Mouse (Mus musculus) myocyte (in vitro differentiated cells): Measurements from ENCODE around the gene Sltm. TPM values are rescaled to one million over a fixed set of nuclear protein-coding genes. Genes with fewer than 3 reads are reported as not detected.

Experiments used
- H3K27me3 ChIP-seq: one replicate; pipeline ENCODE4 v1.6.1; 2011; ENCODE audit not compliant: control insufficient read depth, insufficient read depth, insufficient read length
- H3K36me3 ChIP-seq: one replicate; pipeline ENCODE4 v1.6.1; 2011; ENCODE audit not compliant: control insufficient read depth, insufficient read depth
- H3K4me2 ChIP-seq: one replicate; pipeline ENCODE4 v1.6.1; 2011; ENCODE audit warnings: low read depth, control low read depth
- H3K4me3 ChIP-seq: one replicate; pipeline ENCODE4 v1.5.1; 2011; ENCODE audit warnings: mild to moderate bottlenecking, control low read depth, moderate library complexity
- H3K79me2 ChIP-seq: one replicate; pipeline ENCODE4 v1.6.1; 2011; ENCODE audit not compliant: control insufficient read depth, insufficient read depth
- H3ac ChIP-seq: one replicate; pipeline ENCODE4 v1.6.1; 2011; ENCODE audit not compliant: control insufficient read depth, insufficient read length
- CEBPB ChIP-seq: IDR thresholded peaks from 2 replicates; pipeline ENCODE4 v1.6.1; 2011; ENCODE audit warnings: mild to moderate bottlenecking, moderate library complexity; ENCODE audit not compliant: poor library complexity, insufficient read depth, severe bottlenecking
- E2F4 ChIP-seq: IDR thresholded peaks from one replicate; pipeline ENCODE4 v1.6.1; 2011; ENCODE audit warnings: mild to moderate bottlenecking, control low read depth, moderate library complexity; ENCODE audit not compliant: insufficient read depth
- MAX ChIP-seq: IDR thresholded peaks from one replicate; pipeline ENCODE4 v1.6.1; 2011; ENCODE audit warnings: low read depth, mild to moderate bottlenecking, control low read depth
- MYOD1 ChIP-seq, 3 experiments: IDR thresholded peaks; one replicate each; pipeline ENCODE4 v1.6.1; 2011; ENCODE audit warnings: control low read depth in 2 of 3, low read depth in 2 of 3, mild to moderate bottlenecking in 2 of 3, moderate library complexity in 1 of 3; ENCODE audit not compliant: insufficient read length in 2 of 3, control insufficient read depth in 1 of 3
- MYOG ChIP-seq, 3 experiments: IDR thresholded peaks; one replicate each; pipeline ENCODE4 v1.6.1; 2011; ENCODE audit warnings: control low read depth in 2 of 3, low read depth in 2 of 3, mild to moderate bottlenecking in 2 of 3; ENCODE audit not compliant: insufficient read length in 2 of 3, control insufficient read depth in 1 of 3, insufficient read depth in 1 of 3
- POLR2A ChIP-seq: IDR thresholded peaks from one replicate; pipeline ENCODE4 v1.6.1; 2011; ENCODE audit warnings: low read depth, mild to moderate bottlenecking, control low read depth, moderate library complexity; ENCODE audit not compliant: insufficient read length
- POLR2AphosphoS2 ChIP-seq: IDR thresholded peaks from one replicate; pipeline ENCODE4 v1.6.1; 2011; ENCODE audit warnings: low read depth, control low read depth; ENCODE audit not compliant: insufficient read length
- REST ChIP-seq: IDR thresholded peaks from one replicate; pipeline ENCODE4 v1.6.1; 2011; ENCODE audit warnings: mild to moderate bottlenecking, control low read depth, moderate library complexity; ENCODE audit not compliant: insufficient read depth, insufficient read length
- SRF ChIP-seq: IDR thresholded peaks from one replicate; pipeline ENCODE4 v1.6.1; 2011; ENCODE audit warnings: low read depth; ENCODE audit not compliant: control insufficient read depth, insufficient read length
- TCF12 ChIP-seq: IDR thresholded peaks from one replicate; pipeline ENCODE4 v1.6.1; 2011; ENCODE audit warnings: mild to moderate bottlenecking, control low read depth; ENCODE audit not compliant: poor library complexity, insufficient read depth, severe bottlenecking
- TCF3 ChIP-seq: IDR thresholded peaks from one replicate; pipeline ENCODE4 v1.6.1; 2011; ENCODE audit warnings: low read depth, control low read depth; ENCODE audit not compliant: insufficient read length
- USF1 ChIP-seq: IDR thresholded peaks from one replicate; pipeline ENCODE4 v1.6.1; 2011; ENCODE audit warnings: low read depth, mild to moderate bottlenecking, control low read depth, moderate library complexity
- polyA plus RNA-seq: library from polyadenylated mRNA; unstranded; fragments of >200 nt; fragmentation: generic; extraction: Trizol; gene quantifications from one replicate; pipeline ENCODE4 v1.2.1, GENCODE M21; 2012; ENCODE audit warnings: missing spikeins

Gene Sltm
- polyA plus RNA-seq, 1 experiment = 10.8 TPM

DNA sequence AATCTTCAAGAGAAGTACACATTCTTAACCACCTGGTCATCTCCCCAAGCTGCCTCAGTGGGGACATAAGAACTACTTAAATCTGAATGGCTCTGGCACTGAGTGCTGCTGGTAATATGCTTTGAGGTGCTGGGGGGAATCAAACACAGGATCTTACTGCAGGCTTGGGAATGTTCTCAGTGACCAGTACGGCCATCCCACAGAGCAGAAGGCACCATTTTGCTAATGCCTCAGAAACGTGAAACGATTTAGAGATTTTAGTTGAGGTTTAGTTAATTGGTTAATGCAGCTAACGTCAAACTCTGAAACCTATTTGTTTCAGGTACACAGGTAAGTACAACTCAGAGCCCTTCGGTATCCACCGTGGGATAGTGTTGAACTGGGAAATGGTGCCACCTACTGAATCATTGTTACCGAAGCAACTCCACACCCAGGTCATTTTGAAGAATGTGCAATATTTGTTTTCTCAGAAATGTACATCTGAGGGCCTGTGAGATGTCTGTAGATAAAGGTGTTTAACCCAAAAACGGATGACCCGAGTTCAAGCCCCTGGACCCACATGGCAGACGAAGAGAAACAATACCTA is 31.5 kb upstream of the Sltm start:
- H3K4me3 ChIP-seq = no peak overlapping the region
- no peaks in the 10 kb centered on the region for H3K36me3 ChIP-seq
- peaks cover 22% of the 10 kb centered on the region for H3K27me3 ChIP-seq
- H3ac ChIP-seq = no peak overlapping the region
- TF ChIP-seq CEBPB (no peak), MYOG (IDR thresholded peaks at IDR 0.05; ENCODE audit: control insufficient read depth in 1 of 3, insufficient read depth in 1 of 3, insufficient read length in 2 of 3, low read depth in 2 of 3) (no peak), POLR2A (no peak), SRF (no peak), MYOD1 (IDR thresholded peaks at IDR 0.05; ENCODE audit: control insufficient read depth in 1 of 3, insufficient read length in 2 of 3, low read depth in 2 of 3) (no peak), TCF12 (no peak), USF1 (no peak), POLR2AphosphoS2 (no peak), E2F4 (no peak), REST (no peak), TCF3 (no peak), MAX (no peak)
- no peak overlapping the region for H3K4me2 ChIP-seq
- no peaks in the 10 kb centered on the region for H3K79me2 ChIP-seq

DNA sequence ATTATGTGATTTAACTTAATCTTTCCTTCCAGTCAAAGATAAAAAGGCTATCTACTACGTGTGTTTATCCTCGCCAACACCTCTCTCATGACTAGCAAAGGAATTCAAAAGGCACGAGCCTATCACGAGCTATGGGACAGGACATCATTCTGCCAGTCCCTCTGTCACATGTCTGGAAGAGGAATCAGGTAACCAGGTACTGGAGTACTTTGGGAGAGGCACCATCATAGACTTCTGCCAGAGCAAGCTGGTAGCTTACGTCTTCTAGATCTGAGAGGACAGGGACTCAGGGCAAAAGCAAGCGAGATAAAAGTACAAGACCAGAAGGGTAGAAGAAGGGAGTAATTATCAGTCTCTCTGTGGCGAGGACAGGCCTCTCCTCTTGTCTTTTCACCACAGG is 30.9 kb upstream of the Sltm start:
- peaks cover 20% of the 10 kb centered on the region for H3K27me3 ChIP-seq
- no peak overlapping the region for H3K4me3 ChIP-seq
- no peaks in the 10 kb centered on the region for H3K36me3 ChIP-seq
- H3K79me2 ChIP-seq = no peaks in the 10 kb centered on the region
- TF ChIP-seq MYOG (IDR thresholded peaks at IDR 0.05; ENCODE audit: control insufficient read depth in 1 of 3, insufficient read depth in 1 of 3, insufficient read length in 2 of 3, low read depth in 2 of 3) = no peak
- no peak for TF ChIP-seq USF1
- no peak for TF ChIP-seq E2F4
- no peak for TF ChIP-seq MYOD1 (IDR thresholded peaks at IDR 0.05; ENCODE audit: control insufficient read depth in 1 of 3, insufficient read length in 2 of 3, low read depth in 2 of 3)
- TF ChIP-seq POLR2AphosphoS2 = no peak
- no peak for TF ChIP-seq TCF12
- TF ChIP-seq REST = no peak
- no peak overlapping the region for H3ac ChIP-seq
- no peak overlapping the region for H3K4me2 ChIP-seq

DNA sequence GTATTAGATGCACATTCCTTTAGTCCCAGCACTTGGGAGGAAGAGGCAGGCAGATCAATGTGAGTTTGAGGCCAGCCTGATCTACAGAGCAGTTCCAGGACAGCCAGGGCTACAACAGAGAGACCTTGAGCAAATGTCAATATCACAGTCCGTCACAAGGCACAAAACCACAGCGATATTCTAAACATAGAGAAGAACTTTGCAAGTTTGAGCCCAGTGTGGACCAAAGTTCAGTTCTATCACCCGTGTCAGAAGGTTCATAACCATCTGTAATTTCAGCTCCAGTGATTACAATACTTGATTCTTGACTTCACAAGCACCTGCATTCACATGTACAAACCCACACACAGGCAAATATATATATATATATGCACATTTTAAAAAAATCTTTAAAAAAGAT is 21.9 kb upstream of the Sltm start:
- no peaks in the 10 kb centered on the region for H3K79me2 ChIP-seq
- TF ChIP-seq MYOG (IDR thresholded peaks at IDR 0.05; ENCODE audit: control insufficient read depth in 1 of 3, insufficient read depth in 1 of 3, insufficient read length in 2 of 3, low read depth in 2 of 3) = no peak
- no peak for TF ChIP-seq TCF3
- no peak for TF ChIP-seq SRF
- no peak overlapping the region for H3K4me3 ChIP-seq
- no peak overlapping the region for H3K4me2 ChIP-seq
- no peak overlapping the region for H3ac ChIP-seq
- H3K36me3 ChIP-seq = no peaks in the 10 kb centered on the region
- peaks cover 26% of the 10 kb centered on the region for H3K27me3 ChIP-seq

DNA sequence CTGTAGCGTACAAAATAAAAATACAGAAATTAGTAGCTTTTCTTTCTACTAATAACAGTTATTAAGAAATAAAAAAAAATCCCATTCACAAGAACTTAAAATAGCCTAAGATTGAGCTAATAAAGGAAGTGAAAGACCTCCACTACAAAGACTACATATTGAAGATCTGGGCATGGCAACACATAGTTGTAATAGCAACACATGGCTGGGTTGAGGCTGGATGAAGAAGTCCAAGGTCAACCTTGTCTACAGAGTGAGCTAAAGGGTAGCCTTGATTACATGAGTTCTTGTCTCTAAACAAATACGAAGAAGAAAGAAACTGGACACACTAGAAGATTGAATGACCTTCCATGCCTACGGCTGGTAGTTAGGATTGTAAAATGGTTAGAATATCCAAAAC is 18.7 kb upstream of the Sltm start:
- Histone ChIP-seq H3ac (no peak overlapping the region), H3K79me2 (no peaks in the 10 kb centered on the region), H3K36me3 (no peaks in the 10 kb centered on the region), H3K4me3 (no peak overlapping the region), H3K4me2 (no peak overlapping the region), H3K27me3 (peaks cover 14% of the 10 kb centered on the region)
- TF ChIP-seq E2F4 (no peak), MYOD1 (IDR thresholded peaks at IDR 0.05; ENCODE audit: control insufficient read depth in 1 of 3, insufficient read length in 2 of 3, low read depth in 2 of 3) (no peak), POLR2A (no peak), MAX (no peak), CEBPB (no peak), REST (no peak), TCF3 (no peak), TCF12 (no peak), MYOG (IDR thresholded peaks at IDR 0.05; ENCODE audit: control insufficient read depth in 1 of 3, insufficient read depth in 1 of 3, insufficient read length in 2 of 3, low read depth in 2 of 3) (no peak), SRF (no peak), POLR2AphosphoS2 (no peak), USF1 (no peak)

DNA sequence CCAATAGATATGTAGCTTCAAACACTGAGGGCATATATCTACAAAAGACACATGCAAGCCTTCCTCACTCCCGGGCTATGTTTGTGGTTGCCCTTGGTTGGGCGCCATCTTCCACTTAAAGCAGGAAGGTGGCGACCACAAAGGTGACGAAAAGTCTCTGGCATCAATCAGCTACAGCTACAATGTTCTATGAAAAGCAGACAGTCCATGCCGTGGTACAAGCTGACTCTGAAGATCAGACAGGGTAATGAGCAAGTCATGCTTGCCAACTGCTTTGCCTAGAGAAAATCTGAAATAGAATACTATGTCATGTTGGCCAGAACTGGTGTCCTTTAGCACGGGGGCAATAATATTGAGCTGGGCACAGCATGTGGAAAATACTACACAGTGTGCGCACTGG is 18.2 kb upstream of the Sltm start:
- Histone ChIP-seq H3K4me2 (no peak overlapping the region), H3K79me2 (no peaks in the 10 kb centered on the region), H3ac (no peak overlapping the region), H3K36me3 (no peaks in the 10 kb centered on the region), H3K4me3 (no peak overlapping the region), H3K27me3 (peaks cover 13% of the 10 kb centered on the region)
- TF ChIP-seq MAX (no peak), USF1 (no peak), SRF (no peak), CEBPB (no peak), MYOD1 (IDR thresholded peaks at IDR 0.05; ENCODE audit: control insufficient read depth in 1 of 3, insufficient read length in 2 of 3, low read depth in 2 of 3) (no peak), TCF3 (no peak), POLR2A (no peak)
